ENCODE assay signal across 24 mouse cellular contexts in genomic region chr8:106504241-106504640, GRCm38 (mm10). TPM values are rescaled to one million over a fixed set of nuclear protein-coding genes. Genes with fewer than 3 reads are reported as not detected.
DNase-seq lines count a peak whose midpoint lies in the region; ATAC-seq lines count a peak whose summit lies in the region.
"Had no signal": no experiment of that assay in that cellular context is flagged by ENCODE, and none has a peak within 500 bp of the region (broad histone marks: within the 10 kb centered on the region; RNA-seq: fewer than 3 reads in every experiment).

No protein-coding gene starts in this region.

- WGBS in kidney, embryonic 14.5 days: 90% methylated on average over 7 of the region's 7 CpGs

- no peaks in the 10 kb centered on the region for H3K27me3 ChIP-seq in kidney, embryonic 14.5 days (ENCODE audit: control insufficient read depth, insufficient read depth, low read length)

- H3K9me3 ChIP-seq in kidney, embryonic 14.5 days (ENCODE audit: control insufficient read depth, low read length): no peaks in the 10 kb centered on the region
- H3K9me3 ChIP-seq: embryonic facial prominence, embryonic 13.5 days; forebrain, embryonic 12.5 days; hindbrain, embryonic 15.5 days had no signal

- ATAC-seq in kidney, embryonic 14.5 days (ENCODE audit: low FRiP score, low TSS enrichment): no peak
- ATAC-seq: forebrain, embryonic 16.5 days; intestine, embryonic 16.5 days had no signal

- no peak overlapping the region for H3K4me2 ChIP-seq in kidney, embryonic 14.5 days (replicated peaks; ENCODE audit: low read depth, low read length)
- H3K4me2 ChIP-seq: embryonic facial prominence, embryonic 13.5 days; forebrain, embryonic 12.5 days; hindbrain, embryonic 15.5 days had no signal

- peak; percentile 97 for DNase-seq in heart, adult 11 months
- no peak for DNase-seq in heart, postnatal 14 days
- DNase-seq in kidney, postnatal 10 days: peak; percentile 6
- DNase-seq in urinary bladder, adult 2 months (ENCODE audit: low spot score): peak; percentile 17
- DNase-seq in urinary bladder, adult 18-20 months (ENCODE audit: low spot score in 2 of 2): no peak
- no peak for DNase-seq in frontal cortex, postnatal 14 days (ENCODE audit: low spot score in 2 of 2)
- DNase-seq: adrenal gland, adult 2 months; adrenal gland, postnatal 25 days; cerebellum, adult 18-20 months; cerebellum, adult 9-11 months; cerebellum, postnatal 36 days; gastrocnemius, postnatal 25 days had no signal

- intact Hi-C loops in heart, postnatal 14 days (cut with DNase I): no loop called here

- H3K4me3 ChIP-seq in kidney, embryonic 14.5 days (ENCODE audit: low read length): no peak overlapping the region
- H3K4me3 ChIP-seq: embryonic facial prominence, embryonic 13.5 days; forebrain, embryonic 12.5 days; hindbrain, embryonic 15.5 days had no signal

- no peak overlapping the region for H3K9ac ChIP-seq in kidney, embryonic 14.5 days (ENCODE audit: low read depth, low read length)
- H3K9ac ChIP-seq: embryonic facial prominence, embryonic 13.5 days; forebrain, embryonic 12.5 days; hindbrain, embryonic 15.5 days had no signal

- H3K27ac ChIP-seq in kidney, embryonic 14.5 days (ENCODE audit: low read depth, low read length): no peak overlapping the region
- H3K27ac ChIP-seq: forebrain, embryonic 12.5 days; hindbrain, embryonic 15.5 days had no signal

- no peaks in the 10 kb centered on the region for H3K36me3 ChIP-seq in kidney, embryonic 14.5 days (ENCODE audit: control insufficient read depth, insufficient read depth, low read length)
- H3K36me3 ChIP-seq: embryonic facial prominence, embryonic 13.5 days; forebrain, embryonic 12.5 days; hindbrain, embryonic 15.5 days had no signal

- H3K4me1 ChIP-seq in kidney, embryonic 14.5 days (ENCODE audit: control insufficient read depth, insufficient read depth, low read length): peaks cover 10% of the 10 kb centered on the region

RNA-seq across cellular contexts. Expression of gene 6030452D12Rik, which starts 3.9 kb away (rescaled TPM):
- not detected for total RNA-seq in heart, postnatal 14 days (2021)
- not detected in 2 replicates for polyA plus RNA-seq in kidney, embryonic 14.5 days (2014; fragmentation: Nextera tagmentation; extraction: Ambion mirVana)
- polyA plus RNA-seq in urinary bladder, adult 2 months (2012; rRNA removed): not detected in 2 replicates
- total RNA-seq: adrenal gland, adult 2 months; adrenal gland, postnatal 25 days; ES-E14; gastrocnemius, postnatal 25 days; heart, adult 18-20 months; heart, postnatal 25 days had no signal
- polyA plus RNA-seq: adrenal gland, adult 2 months; embryonic facial prominence, embryonic 13.5 days; forebrain, embryonic 12.5 days; forebrain, embryonic 16.5 days; frontal cortex, adult 2 months; heart, embryonic 14.5 days; hindbrain, embryonic 11.5 days; hindbrain, embryonic 15.5 days; intestine, embryonic 16.5 days had no signal

RNA-seq across cellular contexts. Expression of gene Cdh3, which starts 6.5 kb away (rescaled TPM):
- 1 to 10 TPM; 1.7 to 2.2 TPM for total RNA-seq in heart, postnatal 14 days (2021)
- polyA plus RNA-seq in kidney, embryonic 14.5 days (2014; fragmentation: Nextera tagmentation; extraction: Ambion mirVana): 18.2 and 21.1 TPM in 2 replicates
- polyA plus RNA-seq in urinary bladder, adult 2 months (2012; rRNA removed): 4.4 and 5.5 TPM in 2 replicates

Comparison
In these comparisons a context has a peak if more than half of its experiments do, and no peak if none do; other contexts are left out.
1. DNase-seq: peak in heart, adult 11 months (single experiment), kidney, postnatal 10 days (single experiment) and urinary bladder, adult 2 months (single experiment); none in heart, postnatal 14 days (0 of 2), urinary bladder, adult 18-20 months (0 of 2) and frontal cortex, postnatal 14 days (0 of 2).